Mouse (Mus musculus): ENCODE results near the gene Amer1. TPM values are rescaled to one million over a fixed set of nuclear protein-coding genes. Genes with fewer than 3 reads are reported as not detected.
A peak's percentile ranks its signal among the peaks of the same experiment; 100 is the strongest.

Gene Amer1
- 11.4 and 14.4 TPM in 2 replicates for total RNA-seq (2017)

GRCm38 (mm10) chrX:95444776-95445111 is at the start of gene Amer1:
Gene Amer1, minus strand, starts transcription at chrX:95444872.
- peak; percentile 93 to 95 for ATAC-seq (replicated peaks in 1 of 2; ENCODE audit: insufficient read depth in 1 of 2, low FRiP score in 2 of 2, low TSS enrichment in 1 of 2, low read depth in 1 of 2, poor library complexity in 2 of 2, severe bottlenecking in 2 of 2)

- ATAC-seq (replicated peaks in 1 of 2; ENCODE audit: insufficient read depth in 1 of 2, low FRiP score in 2 of 2, low TSS enrichment in 1 of 2, low read depth in 1 of 2, poor library complexity in 2 of 2, severe bottlenecking in 2 of 2) = no peak
Measured at GRCm38 (mm10) chrX:95457166-95457565, 12.5 kb upstream of the Amer1 start.

GRCm38 (mm10) chrX:95445866-95446265 is 1.2 kb upstream of the Amer1 start:
- no peak for ATAC-seq (replicated peaks in 1 of 2; ENCODE audit: insufficient read depth in 1 of 2, low FRiP score in 2 of 2, low TSS enrichment in 1 of 2, low read depth in 1 of 2, poor library complexity in 2 of 2, severe bottlenecking in 2 of 2)

- ATAC-seq (replicated peaks in 1 of 2; ENCODE audit: insufficient read depth in 1 of 2, low FRiP score in 2 of 2, low TSS enrichment in 1 of 2, low read depth in 1 of 2, poor library complexity in 2 of 2, severe bottlenecking in 2 of 2) = no peak
Measured at GRCm38 (mm10) chrX:95445141-95445540, 469 bp upstream of the Amer1 start.

GRCm38 (mm10) chrX:95443898-95444775 is 535 bp downstream of the Amer1 start:
- ATAC-seq (replicated peaks in 1 of 2; ENCODE audit: insufficient read depth in 1 of 2, low FRiP score in 2 of 2, low TSS enrichment in 1 of 2, low read depth in 1 of 2, poor library complexity in 2 of 2, severe bottlenecking in 2 of 2) = peak; percentile 50 to 64

- no peak for ATAC-seq (replicated peaks in 1 of 2; ENCODE audit: insufficient read depth in 1 of 2, low FRiP score in 2 of 2, low TSS enrichment in 1 of 2, low read depth in 1 of 2, poor library complexity in 2 of 2, severe bottlenecking in 2 of 2)
Measured at GRCm38 (mm10) chrX:95443390-95443789, 1.3 kb downstream of the Amer1 start.

- no peak for ATAC-seq (replicated peaks in 1 of 2; ENCODE audit: insufficient read depth in 1 of 2, low FRiP score in 2 of 2, low TSS enrichment in 1 of 2, low read depth in 1 of 2, poor library complexity in 2 of 2, severe bottlenecking in 2 of 2)
Measured at GRCm38 (mm10) chrX:95442261-95442660, 2.4 kb downstream of the Amer1 start.

GRCm38 (mm10) chrX:95441290-95441689 is 3.4 kb downstream of the Amer1 start:
- no peak for ATAC-seq (replicated peaks in 1 of 2; ENCODE audit: insufficient read depth in 1 of 2, low FRiP score in 2 of 2, low TSS enrichment in 1 of 2, low read depth in 1 of 2, poor library complexity in 2 of 2, severe bottlenecking in 2 of 2)

- no peak for ATAC-seq (replicated peaks in 1 of 2; ENCODE audit: insufficient read depth in 1 of 2, low FRiP score in 2 of 2, low TSS enrichment in 1 of 2, low read depth in 1 of 2, poor library complexity in 2 of 2, severe bottlenecking in 2 of 2)
Measured at GRCm38 (mm10) chrX:95438491-95438890, 6.2 kb downstream of the Amer1 start.

- ATAC-seq (replicated peaks in 1 of 2; ENCODE audit: insufficient read depth in 1 of 2, low FRiP score in 2 of 2, low TSS enrichment in 1 of 2, low read depth in 1 of 2, poor library complexity in 2 of 2, severe bottlenecking in 2 of 2) = no peak
Measured at GRCm38 (mm10) chrX:95437236-95437635, 7.4 kb downstream of the Amer1 start.

GRCm38 (mm10) chrX:95373101-95373500 is 71.6 kb downstream of the Amer1 start:
- no peak for ATAC-seq (replicated peaks in 1 of 2; ENCODE audit: insufficient read depth in 1 of 2, low FRiP score in 2 of 2, low TSS enrichment in 1 of 2, low read depth in 1 of 2, poor library complexity in 2 of 2, severe bottlenecking in 2 of 2)

Other genes with a start within 250 kb of the Amer1 start
- 5.3 and 6.9 TPM in 2 replicates for gene Arhgef9, start 248.0 kb downstream of the Amer1 start, total RNA-seq (2017)
- gene Asb12, start 113.1 kb upstream of the Amer1 start, total RNA-seq (2017) = not detected in 2 replicates
- not detected in 2 replicates for gene Pfn5, start 113.2 kb upstream of the Amer1 start, total RNA-seq (2017)
- gene Zc4h2, start 213.6 kb upstream of the Amer1 start, total RNA-seq (2017) = 10.0 and 16.1 TPM in 2 replicates